Comparison of ENCODE assay signal across 21 mouse cellular contexts in the genomic region with DNA sequence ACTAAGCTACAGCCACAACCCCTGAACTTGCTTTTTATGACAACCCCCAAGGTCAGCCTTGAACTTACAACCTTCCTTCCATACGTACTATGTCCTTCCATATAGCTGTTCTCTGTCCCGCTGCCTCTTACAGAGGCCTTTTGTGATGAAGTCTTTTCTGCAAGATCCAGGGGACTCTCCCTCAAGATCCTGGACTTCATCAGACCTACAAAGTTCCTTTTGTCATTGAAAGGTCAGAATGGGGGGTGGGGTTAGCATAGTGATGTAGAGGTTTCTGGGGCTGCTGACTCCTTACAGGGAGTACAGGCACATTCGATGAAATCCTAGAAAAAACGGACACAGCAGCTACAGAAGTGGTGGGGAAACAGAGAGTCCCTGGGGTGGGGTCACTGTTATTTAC. TPM values are rescaled to one million over a fixed set of nuclear protein-coding genes. Genes with fewer than 3 reads are reported as not detected.
"Had no signal": no experiment of that assay in that cellular context is flagged by ENCODE, and none has a peak within 500 bp of the region (broad histone marks: within the 10 kb centered on the region; RNA-seq: fewer than 3 reads in every experiment).

No protein-coding gene starts in this region.

- H3K27me3 ChIP-seq: neural tube, embryonic 13.5 days; neural tube, embryonic 15.5 days had no signal

- DNase-seq: lung, adult 18-20 months; lung, embryonic 14.5 days; lung, postnatal 10 days; lung, postnatal 4 days; midbrain, embryonic 14.5 days; retina, postnatal 1 day; right cerebral cortex, adult 18-20 months; right cerebral cortex, postnatal 25 days; right cerebral cortex, postnatal 4 days; spleen, adult 18-20 months; thymus, adult 18-20 months; thymus, postnatal 14 days; thymus, postnatal 36 days had no signal

- H3K27ac ChIP-seq: liver, embryonic 14.5 days; midbrain, embryonic 12.5 days; neural tube, embryonic 13.5 days; neural tube, embryonic 15.5 days had no signal

- H3K36me3 ChIP-seq: midbrain, embryonic 12.5 days; neural tube, embryonic 13.5 days; neural tube, embryonic 15.5 days had no signal

- H3K4me3 ChIP-seq: midbrain, embryonic 12.5 days; myocyte; neural tube, embryonic 13.5 days; neural tube, embryonic 15.5 days had no signal

RNA-seq across cellular contexts. Expression of a gene that starts 6.3 kb away (rescaled TPM):
- polyA plus RNA-seq: liver, embryonic 16.5 days; lung, embryonic 16.5 days; midbrain, embryonic 12.5 days; midbrain, embryonic 14.5 days; myocyte; neural tube, embryonic 13.5 days; neural tube, embryonic 15.5 days; stomach, embryonic 14.5 days had no signal
